Mouse (Mus musculus) cerebellum, adult 18-20 months (tissue): ENCODE measurements around the gene Tnfsfm13.

Experiments
- DNase-seq, 2 experiments: peaks; one replicate each; pipeline ENCODE4 v3.0.0; 2021

The Tnfsfm13 gene

GRCm38 (mm10) chr11:69680136-69680855 is 15.6 kb downstream of the Tnfsfm13 start:
- DNase-seq = no peak

GRCm38 (mm10) chr11:69679144-69679543 is 16.8 kb downstream of the Tnfsfm13 start:
- no peak for DNase-seq

DNA sequence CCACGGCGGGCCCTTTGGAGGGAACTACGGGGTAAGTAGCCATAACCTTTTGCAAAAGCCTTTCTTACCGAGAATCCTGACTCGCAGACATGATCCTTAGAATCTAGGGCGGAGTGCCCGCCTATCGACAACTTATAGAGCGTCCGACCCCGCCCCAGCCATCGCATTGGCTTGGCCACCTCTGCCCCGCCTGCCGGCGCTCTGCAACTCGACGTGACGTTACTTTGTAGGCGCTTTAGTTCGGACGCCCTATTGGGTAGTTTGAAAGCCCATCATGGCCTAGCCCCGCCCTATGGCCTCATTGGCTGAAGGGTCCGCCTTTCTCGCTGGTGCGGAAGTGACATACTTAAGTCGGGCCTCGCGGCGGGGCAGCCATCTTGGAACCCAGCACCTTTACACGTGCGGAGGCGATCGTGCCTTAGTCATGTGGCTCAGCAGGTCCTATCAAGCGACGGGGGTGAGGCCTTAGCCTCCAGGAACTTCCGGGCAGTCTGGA is 23.6 kb downstream of the Tnfsfm13 start, which contains the start of gene Eif4a1:
Gene Eif4a1 (minus strand): TSS at position 213 of the 496 bp plus-strand sequence.
- peak; percentile 99 to 100 for DNase-seq

DNA sequence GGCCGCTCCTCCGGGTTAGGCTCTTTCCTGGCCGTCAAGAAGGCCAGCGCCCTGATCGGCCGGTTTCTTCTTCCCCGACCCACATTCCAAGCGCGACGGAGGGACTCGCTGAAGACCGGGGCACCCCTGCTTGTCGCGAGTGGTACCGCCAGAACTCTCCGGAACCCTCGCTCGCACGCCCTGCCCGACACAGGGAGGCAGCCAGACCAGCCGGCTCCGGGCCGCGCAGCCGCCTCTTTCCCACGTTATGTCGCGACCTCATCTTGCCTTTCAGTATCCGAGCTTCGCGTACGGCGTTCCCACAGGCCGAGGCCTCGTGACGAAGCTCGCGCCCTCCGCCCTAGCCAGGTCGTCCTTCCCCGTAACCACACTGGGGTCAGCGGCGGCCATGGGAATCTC is 24.2 kb downstream of the Tnfsfm13 start:
- no peak for DNase-seq

DNA sequence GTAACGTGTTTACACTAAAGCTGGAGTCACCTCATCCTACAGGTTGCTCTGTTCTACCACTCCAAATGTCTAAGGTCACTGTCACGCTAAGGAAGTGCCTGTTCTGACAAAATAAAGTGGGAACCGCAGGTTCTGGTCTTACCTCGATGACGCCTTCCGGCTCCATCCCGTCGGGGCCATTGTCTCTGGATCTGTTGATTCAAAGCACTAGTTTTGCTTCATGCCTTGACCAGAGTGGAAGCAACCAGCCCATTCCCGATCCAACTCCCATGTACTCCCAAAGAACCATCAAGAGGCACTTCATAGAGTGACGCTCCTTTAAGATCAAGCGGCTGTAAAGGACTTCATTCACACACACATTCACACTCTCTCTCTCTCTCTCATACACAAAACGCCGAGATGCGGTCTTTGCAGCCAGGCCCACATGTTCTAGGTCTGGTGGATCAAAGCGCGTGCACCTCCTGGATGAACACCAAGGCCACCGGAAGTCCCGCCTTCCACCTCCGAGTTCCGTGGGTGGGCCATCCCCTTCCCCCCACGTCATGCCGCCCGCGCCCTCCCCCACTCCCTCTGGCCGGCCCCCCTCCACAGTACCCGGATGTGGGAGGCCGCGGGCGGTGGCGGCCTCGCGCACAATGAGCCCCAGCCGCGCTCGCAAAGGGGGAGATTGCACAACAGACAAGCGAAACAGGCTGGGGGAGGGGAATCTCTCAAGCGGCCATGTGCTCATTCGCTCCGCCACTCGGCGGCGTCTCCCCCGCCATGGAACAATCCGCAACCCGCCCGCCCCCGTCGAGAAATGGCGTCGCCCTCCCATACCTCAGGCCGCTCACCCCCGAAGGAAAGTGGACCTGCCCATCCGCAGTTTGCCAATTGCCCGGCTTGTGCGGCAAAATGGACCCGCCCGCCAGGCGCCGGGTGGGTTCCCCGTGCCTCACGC is 24.8 kb downstream of the Tnfsfm13 start:
- DNase-seq = peak; percentile 93 to 97

DNA sequence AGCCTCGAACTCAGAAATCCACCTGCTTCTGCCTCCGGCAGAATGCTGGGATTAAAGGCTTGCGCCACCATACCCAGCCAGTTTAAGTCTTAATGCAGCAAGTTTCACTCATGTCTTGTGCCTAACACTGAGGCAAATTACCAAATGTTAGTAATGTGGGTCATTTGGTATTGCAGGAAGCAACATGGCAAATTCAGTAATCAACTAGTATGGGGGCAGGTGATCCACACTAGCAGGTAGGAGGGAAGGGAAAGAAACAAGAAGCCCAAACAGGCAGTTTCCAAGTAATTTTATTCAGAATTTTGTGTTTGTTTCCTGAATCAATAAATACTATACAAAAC is 29.3 kb downstream of the Tnfsfm13 start:
- no peak for DNase-seq

DNA sequence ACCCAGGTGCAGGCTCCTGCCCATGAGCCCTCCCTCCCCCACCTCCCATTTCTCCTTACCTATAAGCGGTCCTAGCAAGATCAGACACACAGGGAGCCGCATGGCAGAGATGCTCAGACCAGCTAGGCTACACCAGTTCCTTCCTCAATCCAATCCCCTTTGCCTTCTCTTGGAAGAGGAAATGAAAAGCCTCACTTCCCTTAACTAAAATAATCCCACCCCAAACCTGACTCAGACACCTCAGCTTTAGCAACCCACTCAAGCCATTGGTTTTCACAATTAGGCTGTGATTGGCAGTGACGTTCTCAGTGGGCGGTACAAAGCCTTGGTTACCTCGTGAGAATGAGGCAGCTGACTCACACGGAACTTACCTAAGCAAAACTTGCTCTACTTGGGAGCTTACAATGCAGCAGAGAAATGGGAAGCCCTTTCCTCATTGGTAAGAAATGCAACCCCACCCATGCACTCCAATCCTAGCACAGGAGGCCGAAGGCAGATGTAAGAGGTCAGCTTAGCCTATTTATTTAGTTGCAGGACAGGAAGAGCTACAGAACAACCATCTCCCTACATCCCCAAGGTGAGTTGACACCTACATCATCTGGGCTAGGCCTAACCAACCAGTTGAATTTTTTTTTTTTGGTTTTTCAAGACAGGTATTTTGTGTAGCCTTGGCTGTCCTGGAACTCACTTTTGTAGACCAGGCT is 29.8 kb downstream of the Tnfsfm13 start, which contains the start of gene Cd68:
Gene Cd68 (minus strand): TSS at position 193 of the 704 bp plus-strand sequence.
- no peak for DNase-seq

DNA sequence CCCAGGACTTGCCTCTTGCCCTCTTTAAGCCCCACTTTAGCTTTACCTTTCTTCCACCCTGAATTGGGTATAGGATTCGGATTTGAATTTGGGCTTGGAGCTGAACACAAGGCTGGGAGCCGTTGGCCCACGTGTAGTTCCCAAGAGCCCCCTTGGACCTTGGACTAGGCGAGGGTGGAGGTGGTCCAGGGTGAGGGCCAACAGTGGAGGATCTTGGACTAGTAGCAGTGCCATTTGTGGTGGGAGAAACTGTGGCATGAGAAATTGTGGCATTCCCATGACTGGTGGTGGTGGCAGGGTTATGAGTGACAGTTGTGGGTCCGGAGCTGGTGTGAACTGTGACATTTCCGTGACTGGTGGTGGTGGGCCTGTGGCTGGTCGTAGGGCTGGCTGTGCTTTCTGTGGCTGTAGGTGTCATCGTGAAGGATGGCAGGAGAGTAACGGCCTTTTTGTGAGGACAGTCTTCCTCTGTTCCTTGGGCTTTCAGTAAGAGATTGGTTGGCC is 30.4 kb downstream of the Tnfsfm13 start:
- no peak for DNase-seq

DNA sequence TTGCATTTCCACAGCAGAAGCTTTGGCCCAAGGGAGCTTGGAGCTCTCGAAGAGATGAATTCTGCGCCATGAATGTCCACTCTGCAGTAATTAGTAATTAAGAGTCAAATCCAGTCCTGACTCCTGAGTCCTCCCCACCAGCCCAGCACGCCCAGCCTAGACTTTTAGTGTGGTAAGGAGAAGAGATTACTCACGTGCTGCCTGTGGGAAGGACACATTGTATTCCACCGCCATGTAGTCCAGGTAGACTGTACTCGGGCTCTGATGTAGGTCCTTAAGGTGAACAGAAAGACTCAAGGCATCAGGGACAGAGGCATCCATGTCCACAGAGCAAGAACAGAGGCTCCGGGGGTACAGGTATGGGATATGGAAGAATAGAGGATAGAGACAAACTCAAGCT is 31.1 kb downstream of the Tnfsfm13 start:
- no peak for DNase-seq

DNA sequence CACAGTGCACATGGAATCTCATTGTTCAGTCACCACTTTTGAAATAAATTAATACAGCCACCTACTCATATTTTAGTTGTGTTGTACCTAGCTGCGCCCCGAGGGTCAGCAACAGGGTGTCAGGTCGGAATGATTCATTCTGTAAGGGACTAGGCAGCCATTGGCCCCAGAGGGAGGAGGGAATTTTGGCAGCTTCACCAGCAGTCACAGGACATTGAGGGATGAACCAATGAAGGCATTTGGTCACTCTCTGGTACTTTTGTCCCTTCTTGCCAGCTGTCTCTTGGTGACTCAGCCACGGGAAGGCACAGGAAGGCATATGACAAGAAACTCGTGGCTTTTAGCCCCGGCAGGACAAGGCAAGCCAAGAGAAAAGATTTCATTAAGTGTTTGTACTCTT is 32.1 kb downstream of the Tnfsfm13 start:
- DNase-seq = no peak

DNA sequence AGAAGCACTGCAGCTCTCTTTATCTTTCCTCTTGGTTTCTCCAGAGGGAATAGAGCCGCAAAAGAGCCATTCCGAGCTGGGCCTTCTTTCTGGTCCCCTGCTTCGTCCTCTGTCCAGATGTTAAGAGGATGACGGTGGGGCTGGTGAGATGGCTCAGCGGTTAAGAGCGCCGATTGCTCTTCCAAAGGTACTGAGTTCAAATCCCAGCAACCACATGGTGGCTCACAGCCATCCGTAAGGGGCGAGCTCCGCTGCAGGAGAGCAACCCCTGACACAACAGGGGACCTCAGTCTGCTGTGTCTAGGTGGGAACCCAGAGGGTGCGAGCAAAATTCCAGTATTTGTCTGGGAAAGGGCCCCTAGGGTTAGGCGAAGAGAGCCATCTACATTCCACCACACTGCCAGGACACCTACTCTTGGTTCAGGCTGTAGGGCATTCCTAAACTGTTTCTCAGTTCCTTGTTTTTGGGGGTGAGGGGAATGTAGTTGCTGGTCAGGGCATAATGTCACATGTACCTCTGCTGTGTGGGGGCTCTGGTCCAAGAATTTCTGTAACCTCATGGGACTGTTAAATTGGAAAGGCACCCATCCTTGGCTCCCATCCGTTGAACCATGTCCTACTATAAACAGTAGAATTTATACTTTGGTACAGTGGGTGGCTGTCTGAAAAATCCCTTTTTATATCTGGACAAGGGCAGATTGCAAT is 32.8 kb downstream of the Tnfsfm13 start:
- DNase-seq = no peak

DNA sequence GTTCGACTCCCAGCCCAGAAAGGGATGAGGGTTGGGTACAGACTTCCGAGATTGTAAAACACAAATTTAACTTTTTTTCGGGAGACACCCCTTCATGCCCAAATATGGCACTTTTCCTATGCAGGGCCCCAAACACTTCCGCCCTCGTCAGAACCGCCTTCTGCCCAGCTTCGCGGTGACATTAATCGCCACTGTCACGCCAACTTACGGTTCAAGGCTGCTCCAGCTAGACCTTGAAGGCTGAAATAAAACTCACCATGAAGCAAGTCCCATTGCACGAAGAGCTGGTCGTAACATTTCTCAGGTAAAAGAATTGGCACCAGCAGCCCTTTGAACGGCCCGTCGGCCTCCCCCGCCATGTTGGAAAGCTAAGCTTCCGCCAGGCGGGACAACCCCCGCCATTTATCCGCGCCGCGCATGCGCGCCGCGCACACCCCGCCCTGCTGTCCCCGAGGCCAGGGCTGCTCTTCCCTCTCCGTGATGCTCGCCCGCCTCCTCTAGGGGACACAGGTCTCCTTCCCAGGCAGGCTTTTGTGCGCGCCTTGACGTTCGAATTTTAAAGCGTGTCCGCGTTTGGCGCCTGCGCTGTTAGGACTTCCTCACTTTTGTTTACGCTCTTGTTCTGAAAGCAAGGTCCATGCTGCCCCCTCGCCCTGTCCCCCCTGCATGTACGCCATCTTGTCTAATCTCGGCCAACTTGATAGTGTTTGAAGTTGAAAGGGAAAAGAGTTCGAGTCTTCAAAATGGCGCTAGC is 33.5 kb downstream of the Tnfsfm13 start, which contains the start of gene Mpdu1:
Gene Mpdu1 (minus strand): TSS at position 430 of the 754 bp plus-strand sequence.
- DNase-seq = peak; percentile 93 to 96

DNA sequence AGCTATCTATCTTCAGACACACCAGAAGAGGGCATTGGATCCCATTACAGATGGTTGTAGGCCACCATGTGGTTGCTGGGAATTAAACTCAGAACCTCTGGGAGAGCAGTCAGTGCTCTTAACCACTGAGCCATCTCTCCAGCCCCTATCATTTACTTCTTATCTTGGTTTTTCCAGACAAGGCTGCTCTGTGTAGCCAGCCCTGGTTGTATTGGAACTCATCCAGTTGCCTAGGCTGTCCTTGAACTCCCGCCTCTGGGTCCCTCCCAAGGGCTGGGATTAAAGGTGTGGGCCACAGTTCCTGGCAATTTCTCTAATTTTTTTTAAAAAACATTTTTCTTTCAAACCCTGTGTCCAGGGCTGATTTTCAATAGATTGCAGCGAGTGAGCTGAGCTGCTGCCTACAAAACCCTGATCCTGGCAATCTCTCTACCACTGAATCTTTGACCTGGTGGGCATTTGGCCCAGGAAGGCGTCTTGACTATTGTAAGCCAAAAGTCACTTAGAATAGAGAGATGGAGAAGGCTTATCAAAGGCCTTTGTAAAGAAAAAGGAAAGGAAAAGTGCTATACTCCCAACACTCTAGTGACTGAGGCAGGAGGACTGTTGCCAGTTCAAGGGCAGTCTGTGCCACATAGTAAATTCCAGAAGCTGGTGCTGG is 34.5 kb downstream of the Tnfsfm13 start:
- DNase-seq = no peak

DNA sequence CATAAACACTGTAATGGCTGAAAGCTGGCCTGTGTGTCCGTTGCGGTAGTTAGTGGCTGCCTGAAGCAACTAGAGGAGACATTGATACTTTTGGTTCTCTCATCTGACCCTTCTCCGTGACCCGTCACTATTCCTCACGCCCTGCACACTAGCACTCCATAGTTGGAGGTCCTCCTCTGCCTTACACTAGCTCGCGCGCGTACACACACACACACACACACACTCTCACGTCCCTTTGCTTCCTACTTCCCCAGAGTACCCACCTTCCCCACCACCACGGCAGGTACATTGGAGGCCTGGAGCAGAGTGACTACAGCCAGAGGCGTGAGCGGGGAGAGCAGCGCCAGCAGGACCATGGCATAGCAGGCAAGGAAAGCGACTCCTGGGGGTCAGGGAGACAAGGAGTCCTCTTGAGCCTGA is 38.4 kb downstream of the Tnfsfm13 start:
- DNase-seq = no peak

DNA sequence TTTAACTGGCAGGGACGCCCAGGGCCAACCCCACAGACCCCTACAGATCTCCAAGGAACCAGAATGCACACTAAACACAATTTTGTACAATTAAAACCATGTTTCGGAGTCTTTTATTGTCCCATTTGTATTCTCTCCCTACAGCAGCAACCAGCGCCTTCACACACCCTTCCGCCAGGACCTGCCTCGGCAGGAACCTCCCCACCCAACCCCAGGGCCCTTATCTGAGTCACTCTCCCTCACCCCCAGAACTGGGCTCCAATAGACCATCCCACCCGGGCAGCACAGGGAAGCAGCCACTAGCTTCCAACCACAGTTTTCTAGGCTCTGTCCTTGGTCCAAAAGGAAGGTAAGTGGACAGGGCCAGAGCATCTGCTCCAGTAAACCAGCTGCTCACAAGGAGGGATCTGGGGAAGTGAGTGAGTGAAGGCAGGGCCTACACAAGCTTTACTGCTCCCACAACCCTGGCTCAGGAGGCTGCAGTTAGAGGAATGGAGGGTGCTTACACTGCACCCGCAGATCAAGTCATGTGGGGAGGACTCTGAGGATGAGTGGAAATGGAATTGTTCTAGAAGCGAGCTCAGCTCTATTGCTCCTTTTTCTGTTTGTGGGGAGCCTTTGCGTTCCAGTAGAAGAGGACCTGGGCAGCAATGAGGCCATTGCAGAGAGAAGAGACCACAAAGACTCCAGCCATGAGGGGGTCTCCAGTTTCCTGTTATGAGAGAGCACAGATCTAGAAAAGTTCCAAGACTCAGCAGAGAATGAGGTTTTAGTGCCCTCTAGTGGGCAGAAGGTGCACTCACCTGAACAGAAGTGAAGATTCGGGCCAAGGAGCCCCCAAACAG is 39.1 kb downstream of the Tnfsfm13 start:
- DNase-seq = peak; percentile 49 to 61

GRCm38 (mm10) chr11:69656065-69656455 is 39.8 kb downstream of the Tnfsfm13 start:
- DNase-seq = no peak

DNA sequence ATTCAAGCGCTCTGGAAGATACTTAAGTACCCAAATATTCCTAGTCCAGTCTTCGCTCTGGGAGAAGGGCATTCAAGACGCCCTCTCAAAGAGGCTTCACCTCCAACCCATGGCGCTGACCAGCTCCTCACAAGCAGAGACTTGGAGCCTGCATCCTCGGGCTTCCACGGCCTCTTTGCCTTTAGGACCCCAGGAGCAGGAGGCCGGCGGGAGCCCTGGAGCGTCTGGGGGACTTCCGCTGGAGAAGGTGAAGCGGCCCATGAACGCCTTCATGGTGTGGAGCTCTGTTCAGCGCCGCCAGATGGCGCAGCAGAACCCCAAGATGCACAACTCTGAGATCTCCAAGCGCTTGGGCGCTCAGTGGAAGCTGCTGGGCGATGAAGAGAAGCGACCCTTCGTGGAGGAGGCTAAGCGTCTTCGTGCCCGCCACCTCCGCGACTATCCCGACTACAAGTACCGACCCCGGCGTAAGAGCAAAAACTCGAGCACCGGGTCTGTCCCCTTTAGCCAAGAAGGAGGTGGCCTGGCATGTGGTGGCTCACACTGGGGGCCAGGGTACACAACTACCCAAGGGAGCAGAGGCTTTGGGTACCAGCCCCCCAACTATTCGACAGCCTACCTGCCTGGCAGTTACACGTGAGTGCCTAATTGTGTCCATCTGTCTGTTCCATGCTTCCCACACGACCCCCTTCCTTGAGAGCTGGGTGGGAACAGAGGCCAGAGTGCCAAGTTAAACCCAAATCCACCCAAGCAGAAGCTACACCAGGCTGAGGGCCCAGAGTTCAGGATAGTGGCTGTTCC is 40.4 kb downstream of the Tnfsfm13 start, which contains the start of gene Sox15:
Gene Sox15 (plus strand): TSS at position 51 of the 801 bp plus-strand sequence.
- DNase-seq = peak; percentile 74 to 83

DNA sequence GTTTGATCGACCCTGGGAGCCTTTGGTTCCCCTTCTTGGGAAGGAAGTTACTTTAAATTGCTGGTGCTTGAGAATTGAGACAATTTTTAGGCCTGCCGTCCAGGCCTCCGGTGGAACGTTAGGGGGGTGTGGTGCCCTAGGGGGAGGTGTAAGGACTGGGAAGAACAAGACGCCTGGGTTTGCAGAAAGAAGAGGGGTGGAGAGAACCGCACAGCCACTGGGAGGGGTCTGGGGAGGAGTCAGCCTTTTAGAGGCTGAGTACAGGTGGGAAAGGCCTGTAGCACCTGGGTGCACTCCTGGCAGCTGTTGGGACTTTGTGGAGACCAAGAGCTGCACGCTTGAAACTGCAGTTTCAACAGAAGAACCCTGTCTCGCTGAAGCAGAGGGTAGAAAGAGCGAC is 41.1 kb downstream of the Tnfsfm13 start:
- no peak for DNase-seq

DNA sequence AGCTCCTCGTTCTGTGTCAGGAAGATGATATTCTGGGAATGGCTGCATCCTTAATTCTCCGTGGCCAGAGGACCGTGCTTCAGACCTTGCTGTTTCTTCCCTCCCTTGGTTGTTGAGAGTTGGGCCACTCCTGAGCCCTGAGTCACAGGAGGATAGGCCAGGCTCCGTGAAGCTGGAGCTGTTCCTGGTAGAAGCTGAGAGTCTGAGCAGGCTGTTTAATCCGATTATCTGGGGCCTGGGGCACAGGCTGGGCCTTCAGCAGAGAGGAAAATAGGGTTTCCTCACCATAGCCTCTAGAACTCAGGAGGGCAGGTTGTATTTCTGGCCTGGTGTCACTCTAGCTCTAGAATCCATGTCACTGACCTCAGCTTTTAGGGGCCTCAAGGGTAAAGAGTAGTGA is 42.5 kb downstream of the Tnfsfm13 start:
- no peak for DNase-seq
